Mouse (Mus musculus) hindbrain, embryonic 12.5 days (tissue): ENCODE measurements at regions not wholly inside any gene's neighbourhood (a gene's known extent, or its start where the extent isn't known, plus 50 kb on each side); places are given as distances from the start of the nearest gene placed in this dataset.

ENCODE experiments used
- ATAC-seq: fragments of 200-750 bp; cut with Nextera tagmentation; 2 replicates; pipeline ENCODE4 v1.8.0; 2017; ENCODE audit warnings: moderate TSS enrichment; ENCODE audit not compliant: low FRiP score
- H3K27ac ChIP-seq: fragments of 300-500 bp; sonication (generic); 2 replicates; pipeline ENCODE4 v1.5.1; 2016; ENCODE audit warnings: mild to moderate bottlenecking
- H3K27me3 ChIP-seq: fragments of 300-500 bp; sonication (generic); 2 replicates; pipeline ENCODE4 v1.6.1; 2016; ENCODE audit warnings: mild to moderate bottlenecking
- H3K36me3 ChIP-seq: fragments of 300-500 bp; sonication (generic); 2 replicates; pipeline ENCODE4 v1.6.1; 2016; ENCODE audit warnings: mild to moderate bottlenecking
- H3K4me1 ChIP-seq: fragments of 300-500 bp; sonication (generic); 2 replicates; pipeline ENCODE4 v1.6.1; 2016
- H3K4me2 ChIP-seq: fragments of 300-500 bp; sonication (generic); replicated peaks from 2 replicates; pipeline ENCODE4 v1.6.1; 2016; ENCODE audit warnings: mild to moderate bottlenecking
- H3K4me3 ChIP-seq: fragments of 300-500 bp; sonication (generic); 2 replicates; pipeline ENCODE4 v1.5.1; 2016; ENCODE audit warnings: mild to moderate bottlenecking
- H3K9ac ChIP-seq: fragments of 300-500 bp; sonication (generic); 2 replicates; pipeline ENCODE4 v1.6.1; 2016; ENCODE audit warnings: mild to moderate bottlenecking, moderate library complexity
- H3K9me3 ChIP-seq: fragments of 300-500 bp; sonication (generic); replicated peaks from 2 replicates; pipeline ENCODE4 v1.6.1; 2016; ENCODE audit warnings: mild to moderate bottlenecking
- WGBS: fragments of 180-500 bp; shearing (Covaris S2); methylation state at CpG from one replicate; pipeline ENCODE4 v1.1.7; 2016; 5-methylcytosine and 5-hydroxymethylcytosine counted together

DNA sequence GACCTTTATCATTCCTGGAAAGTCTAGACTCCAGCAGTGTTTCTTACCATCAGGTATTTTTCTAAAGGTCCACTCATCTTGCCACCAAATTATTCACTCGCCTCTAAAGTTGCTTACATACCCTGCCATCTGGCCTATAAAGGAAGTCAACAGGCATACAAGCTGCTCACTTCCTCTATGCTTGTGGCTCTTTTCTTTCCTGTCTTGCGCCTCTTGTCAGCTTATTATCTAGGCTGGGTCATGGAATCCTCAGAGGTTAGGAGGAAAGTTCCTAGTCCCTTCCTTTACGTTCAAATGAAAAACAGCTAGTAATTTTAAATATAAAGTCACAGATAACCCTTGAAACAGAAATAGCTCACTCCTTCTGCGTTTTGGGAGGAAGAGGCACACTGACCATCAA, 97.9 kb downstream of the Lipi start:
- 84% methylated on average over 4 of the region's 4 CpGs for WGBS
- ATAC-seq: no peak

DNA sequence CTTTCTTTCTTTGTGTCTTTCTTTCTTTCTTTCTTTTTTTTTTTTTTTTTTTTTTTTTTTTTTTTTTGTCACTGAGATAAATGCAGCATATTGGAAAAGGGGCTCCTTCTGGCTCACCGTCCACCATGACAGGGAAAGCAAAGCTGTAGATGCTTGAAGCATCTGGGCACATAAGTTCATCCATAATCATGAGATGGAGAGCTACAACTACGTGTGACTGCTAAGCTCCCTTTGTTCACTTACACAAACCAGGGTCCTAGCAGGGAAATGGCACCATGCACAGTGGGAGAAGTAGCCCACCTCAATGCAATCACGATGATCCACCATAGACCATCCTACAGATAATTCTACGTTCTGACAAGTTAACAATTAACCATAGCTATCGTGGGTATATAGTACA, 102.0 kb downstream of the Lipi start:
- Histone ChIP-seq H3K27me3 (no peaks in the 10 kb centered on the region), H3K4me1 (no peaks in the 10 kb centered on the region), H3K9me3 (no peaks in the 10 kb centered on the region), H3K27ac (no peak overlapping the region), H3K4me3 (no peak overlapping the region), H3K4me2 (no peak overlapping the region), H3K36me3 (no peaks in the 10 kb centered on the region), H3K9ac (no peak overlapping the region)
- no peak for ATAC-seq
- 79% methylated on average over 5 of the region's 5 CpGs for WGBS

More for the DNA sequence above, 97.9 kb downstream of the Lipi start:
- Histone ChIP-seq H3K36me3 (no peaks in the 10 kb centered on the region), H3K27me3 (no peaks in the 10 kb centered on the region), H3K4me2 (no peak overlapping the region), H3K4me3 (no peak overlapping the region), H3K27ac (no peak overlapping the region), H3K9ac (no peak overlapping the region), H3K9me3 (no peaks in the 10 kb centered on the region), H3K4me1 (no peaks in the 10 kb centered on the region)

DNA sequence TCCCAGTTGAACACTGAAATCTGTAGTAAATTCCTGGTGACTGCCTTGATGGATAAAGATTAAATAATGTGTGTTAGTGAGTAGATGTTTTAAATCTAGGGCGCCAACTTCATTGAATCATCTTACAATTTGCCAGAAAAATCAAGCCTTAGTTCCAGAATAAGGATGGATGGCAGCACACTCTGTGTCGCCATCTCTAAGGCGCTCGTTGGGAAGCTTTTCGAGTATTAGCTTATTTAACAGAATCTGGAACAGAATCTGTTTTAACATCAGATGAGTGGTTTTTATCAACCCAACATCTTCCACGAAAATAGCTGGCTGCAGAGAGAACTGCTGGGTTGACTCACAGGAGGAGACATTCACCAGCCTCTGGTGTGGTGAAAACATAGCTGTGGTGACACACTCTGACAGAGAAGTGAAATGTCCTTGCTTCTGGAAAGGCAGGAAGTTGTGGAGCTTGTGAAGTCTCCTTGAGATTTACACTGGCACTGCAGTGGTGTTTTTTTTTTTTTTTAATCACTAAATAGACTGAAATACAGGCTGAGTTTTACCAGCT, 120.4 kb downstream of the Lipi start:
- no peak overlapping the region for H3K27ac ChIP-seq
- no peak overlapping the region for H3K4me2 ChIP-seq
- no peak overlapping the region for H3K9ac ChIP-seq
- no peaks in the 10 kb centered on the region for H3K27me3 ChIP-seq
- no peak for ATAC-seq
- H3K9me3 ChIP-seq: no peaks in the 10 kb centered on the region
- WGBS: 91% methylated on average over 6 of the region's 6 CpGs
- H3K4me1 ChIP-seq: no peaks in the 10 kb centered on the region
- H3K36me3 ChIP-seq: no peaks in the 10 kb centered on the region
- H3K4me3 ChIP-seq: no peak overlapping the region

DNA sequence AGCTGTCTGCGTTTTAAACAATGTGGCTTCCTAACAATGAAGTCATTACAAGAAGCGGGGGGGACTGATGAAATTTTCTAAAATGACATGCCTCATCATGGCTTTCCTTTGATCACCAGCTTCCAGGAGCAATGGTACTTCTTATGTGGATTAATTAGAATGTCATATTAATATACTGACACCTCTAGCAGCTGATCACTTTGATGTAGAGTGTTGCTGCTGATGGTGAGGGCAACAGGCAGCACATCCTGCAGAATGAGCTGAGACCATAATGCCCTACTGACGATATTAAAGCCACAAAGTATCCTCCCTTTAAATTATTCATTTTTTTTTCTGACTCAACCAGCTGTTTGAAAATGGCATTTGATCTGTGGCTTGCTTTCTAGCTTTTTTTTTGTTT, 123.7 kb downstream of the Lipi start:
- no peaks in the 10 kb centered on the region for H3K27me3 ChIP-seq
- H3K36me3 ChIP-seq: no peaks in the 10 kb centered on the region
- ATAC-seq: no peak
- H3K9me3 ChIP-seq: no peaks in the 10 kb centered on the region
- H3K4me1 ChIP-seq: no peaks in the 10 kb centered on the region
- WGBS: 81% methylated on average over 3 of the region's 3 CpGs
- H3K4me2 ChIP-seq: no peak overlapping the region
- H3K27ac ChIP-seq: no peak overlapping the region
- H3K9ac ChIP-seq: no peak overlapping the region
- no peak overlapping the region for H3K4me3 ChIP-seq

GRCm38 (mm10) chr16:75446901-75447514, 138.9 kb downstream of the Lipi start:
- WGBS: 3% methylated on average over 14 of the region's 14 CpGs
- Histone ChIP-seq H3K27me3 (no peaks in the 10 kb centered on the region), H3K9me3 (no peaks in the 10 kb centered on the region), H3K9ac (no peak overlapping the region), H3K4me3 (peak overlapping the region; percentile 25), H3K36me3 (no peaks in the 10 kb centered on the region), H3K4me2 (peak overlapping the region; percentile 57), H3K4me1 (peaks cover 6% of the 10 kb centered on the region), H3K27ac (no peak overlapping the region)
- ATAC-seq: peak; percentile 64

DNA sequence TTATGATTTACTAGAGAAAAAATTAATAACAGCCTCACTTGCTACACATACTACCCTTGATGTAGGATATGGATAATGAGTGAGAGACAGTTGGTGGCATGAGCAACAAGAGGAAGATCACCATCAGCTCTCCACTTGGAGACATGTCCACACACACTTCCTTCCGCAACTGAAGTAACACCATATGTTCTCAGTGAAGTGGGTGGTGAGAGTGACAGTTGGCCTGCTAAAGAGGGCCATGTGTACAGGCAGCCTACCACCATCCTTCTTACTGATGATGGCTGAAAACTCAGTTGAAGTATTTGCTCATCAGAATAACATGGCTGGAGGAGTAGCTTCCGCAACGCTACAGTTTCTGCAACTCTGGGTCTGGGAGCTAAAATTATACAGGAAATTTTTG, 146.6 kb downstream of the Lipi start:
- H3K4me1 ChIP-seq: no peaks in the 10 kb centered on the region
- no peak for ATAC-seq
- no peak overlapping the region for H3K27ac ChIP-seq
- no peaks in the 10 kb centered on the region for H3K36me3 ChIP-seq
- no peaks in the 10 kb centered on the region for H3K27me3 ChIP-seq
- H3K9me3 ChIP-seq: no peaks in the 10 kb centered on the region
- no peak overlapping the region for H3K9ac ChIP-seq
- H3K4me2 ChIP-seq: no peak overlapping the region
- H3K4me3 ChIP-seq: no peak overlapping the region
- WGBS: 90% methylated on average over 3 of the region's 3 CpGs

DNA sequence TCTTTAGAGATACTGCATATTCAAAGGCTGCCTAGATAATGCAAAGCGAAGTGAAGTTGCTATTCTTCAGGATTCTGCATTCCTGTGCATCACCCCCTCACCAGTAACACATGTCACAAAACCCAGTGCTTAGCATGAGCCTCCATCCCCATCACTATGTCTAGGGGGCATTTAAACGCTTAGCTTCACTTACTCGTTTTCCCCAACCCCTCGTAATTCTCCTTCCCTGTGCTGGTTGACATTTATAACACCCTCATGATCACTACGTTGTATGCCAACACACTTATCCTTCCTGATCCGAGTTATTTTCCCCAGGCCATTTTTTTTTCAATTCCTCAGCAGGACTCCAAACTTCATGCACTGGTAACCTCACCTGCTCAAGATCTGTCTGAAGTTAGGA, 152.6 kb downstream of the Lipi start:
- WGBS: 73% methylated on average over 6 of the region's 6 CpGs
- no peaks in the 10 kb centered on the region for H3K27me3 ChIP-seq
- no peak overlapping the region for H3K27ac ChIP-seq
- H3K4me3 ChIP-seq: no peak overlapping the region
- no peak overlapping the region for H3K4me2 ChIP-seq
- H3K9ac ChIP-seq: no peak overlapping the region
- H3K4me1 ChIP-seq: no peaks in the 10 kb centered on the region
- H3K36me3 ChIP-seq: no peaks in the 10 kb centered on the region
- ATAC-seq: no peak
- H3K9me3 ChIP-seq: no peaks in the 10 kb centered on the region

DNA sequence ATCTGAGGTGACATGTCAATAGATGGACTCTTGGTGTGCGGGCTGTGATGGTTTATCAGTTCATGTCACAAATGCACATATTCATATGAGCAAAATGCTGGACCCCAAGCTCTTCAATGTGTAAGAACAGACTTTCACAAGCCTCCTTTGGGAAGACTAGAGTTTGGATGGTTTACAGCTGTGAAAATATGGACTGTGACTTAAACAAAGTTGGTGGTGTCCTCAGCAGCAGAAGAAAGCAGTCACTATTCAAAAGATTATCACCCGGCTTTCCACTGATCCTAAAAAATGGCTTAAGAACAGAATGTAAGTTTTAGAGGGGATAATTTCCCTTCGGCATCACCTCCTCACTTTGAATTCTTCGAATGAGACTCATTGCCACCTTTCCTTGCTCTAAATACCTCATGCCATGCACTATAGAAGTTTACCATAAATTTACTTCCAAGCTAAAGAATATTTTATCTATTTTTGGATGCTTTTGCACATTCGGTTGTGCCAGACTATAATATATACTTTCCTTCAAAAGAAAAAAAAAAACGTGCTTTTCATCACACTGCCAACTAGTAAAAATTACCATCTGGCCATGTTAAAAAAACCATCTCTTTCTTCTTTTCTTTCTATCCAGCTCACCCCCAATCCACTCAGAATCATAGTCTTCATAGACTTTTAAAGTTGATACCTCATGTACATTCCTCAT, 201.2 kb downstream of the Lipi start:
- no peak overlapping the region for H3K9ac ChIP-seq
- no peak overlapping the region for H3K4me3 ChIP-seq
- no peak overlapping the region for H3K4me2 ChIP-seq
- H3K36me3 ChIP-seq: no peaks in the 10 kb centered on the region
- no peak for ATAC-seq
- H3K27me3 ChIP-seq: no peaks in the 10 kb centered on the region
- no peaks in the 10 kb centered on the region for H3K9me3 ChIP-seq
- WGBS: 81% methylated on average over 6 of the region's 6 CpGs
- H3K27ac ChIP-seq: no peak overlapping the region
- H3K4me1 ChIP-seq: no peaks in the 10 kb centered on the region

- 47% methylated on average over 1 of the region's 1 CpGs for WGBS
- Histone ChIP-seq H3K4me2 (no peak overlapping the region), H3K9ac (no peak overlapping the region), H3K27me3 (no peaks in the 10 kb centered on the region), H3K4me3 (no peak overlapping the region), H3K27ac (no peak overlapping the region), H3K4me1 (no peaks in the 10 kb centered on the region), H3K36me3 (no peaks in the 10 kb centered on the region), H3K9me3 (no peaks in the 10 kb centered on the region)
- no peak for ATAC-seq
Measured at GRCm38 (mm10) chr16:75381191-75381590, 204.7 kb downstream of the Lipi start.

- Histone ChIP-seq H3K4me2 (no peak overlapping the region), H3K9ac (no peak overlapping the region), H3K27ac (no peak overlapping the region), H3K9me3 (no peaks in the 10 kb centered on the region), H3K36me3 (no peaks in the 10 kb centered on the region), H3K4me1 (0 out of 2 replicates have a peak, but pooled peaks cover 2% of the 10 kb centered on the region), H3K27me3 (no peaks in the 10 kb centered on the region), H3K4me3 (no peak overlapping the region)
- WGBS: 57% methylated on average over 5 of the region's 5 CpGs
- ATAC-seq: no peak
Measured at GRCm38 (mm10) chr16:75369700-75370099, 216.2 kb downstream of the Lipi start.

- Histone ChIP-seq H3K27ac (no peak overlapping the region), H3K36me3 (no peaks in the 10 kb centered on the region), H3K9me3 (no peaks in the 10 kb centered on the region), H3K4me2 (no peak overlapping the region), H3K4me1 (0 out of 2 replicates have a peak, but pooled peaks cover 2% of the 10 kb centered on the region), H3K4me3 (no peak overlapping the region), H3K27me3 (no peaks in the 10 kb centered on the region), H3K9ac (no peak overlapping the region)
- WGBS: 85% methylated on average over 4 of the region's 4 CpGs
- no peak for ATAC-seq
Measured at GRCm38 (mm10) chr16:75366727-75367126, 219.1 kb downstream of the Lipi start.

DNA sequence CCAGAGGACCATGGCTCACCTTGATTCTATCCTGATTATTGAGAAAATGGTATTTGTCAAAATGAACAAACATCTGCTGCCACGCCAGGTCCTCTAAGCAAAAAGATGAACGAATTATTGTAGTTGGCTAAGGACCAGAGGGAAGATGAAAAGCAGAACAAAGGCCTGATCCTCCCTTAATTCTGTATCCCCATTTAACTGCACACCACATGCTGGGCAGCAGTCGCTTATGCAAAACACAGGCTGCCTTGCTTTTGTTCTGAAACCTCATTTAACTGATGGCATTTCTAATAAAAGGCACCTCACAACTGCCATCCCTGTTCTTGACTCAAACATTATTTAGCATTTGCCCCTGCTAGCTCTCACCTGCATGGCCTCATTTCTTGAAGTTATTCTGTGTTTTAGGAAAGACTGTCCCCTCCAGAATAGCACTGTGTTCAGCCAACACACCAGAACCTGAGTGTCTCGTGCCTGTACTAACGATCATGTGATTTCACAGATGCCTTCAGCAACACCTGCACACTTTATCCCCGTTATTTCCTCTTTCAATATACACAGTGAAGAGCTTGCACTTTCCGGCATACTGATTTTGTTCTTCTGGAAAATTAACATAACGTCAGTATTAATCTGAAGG, 220.4 kb downstream of the Lipi start:
- Histone ChIP-seq H3K4me3 (no peak overlapping the region), H3K4me2 (no peak overlapping the region), H3K9ac (no peak overlapping the region), H3K27ac (no peak overlapping the region), H3K36me3 (no peaks in the 10 kb centered on the region), H3K9me3 (no peaks in the 10 kb centered on the region), H3K4me1 (0 out of 2 replicates have a peak, but pooled peaks cover 2% of the 10 kb centered on the region), H3K27me3 (no peaks in the 10 kb centered on the region)
- ATAC-seq: peak; percentile 61
- 49% methylated on average over 8 of the region's 8 CpGs for WGBS
